Mouse (Mus musculus) liver, postnatal 0 days (tissue): ENCODE data around the gene Phactr2.

Experiments used
- CTCF ChIP-seq: sonication (generic); IDR thresholded peaks from 2 replicates; pipeline ENCODE4 v1.5.1; 2016; ENCODE audit warnings: antibody characterized with exemption, low read depth
- EP300 ChIP-seq: IDR thresholded peaks from 2 replicates; pipeline ENCODE4 v1.6.1; 2016; ENCODE audit warnings: antibody characterized with exemption, low read depth, mild to moderate bottlenecking

DNA sequence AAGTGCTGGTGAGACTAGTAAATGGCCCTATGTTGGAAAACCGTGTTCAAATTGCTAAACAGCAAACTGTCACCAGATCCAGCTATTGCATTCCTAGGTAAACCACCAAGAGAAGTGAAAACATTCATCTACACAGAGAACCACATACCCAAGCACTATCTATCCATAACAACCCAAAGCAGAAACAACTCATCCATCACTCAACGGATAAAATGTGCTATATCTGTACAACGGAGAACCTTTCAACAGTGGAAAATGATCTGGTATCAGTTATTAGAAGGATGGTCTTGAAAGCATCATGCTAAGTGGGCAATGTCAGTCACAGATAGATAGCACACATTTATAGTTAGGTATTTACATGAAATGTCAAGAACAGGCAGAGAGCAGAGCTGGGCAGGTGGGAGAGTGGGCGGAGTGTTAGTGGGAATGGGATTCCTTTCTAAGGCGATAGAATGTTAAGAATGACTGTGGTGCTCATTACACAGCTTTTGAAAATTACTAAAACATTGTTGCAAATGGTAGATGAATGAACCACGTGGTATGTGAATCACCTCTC, 193.8 kb downstream of the Phactr2 start:
- TF ChIP-seq CTCF (no peak), EP300 (no peak)
